Mouse (Mus musculus) megakaryocyte, embryonic 14.5 days (primary cell): Measurements from ENCODE around the gene Rbx1.

Experiments
- FLI1 ChIP-seq: IDR thresholded peaks from 2 replicates; pipeline ENCODE4 v1.6.1; 2012; ENCODE audit warnings: low read length, inconsistent platforms, mixed read lengths
- GATA1 ChIP-seq: IDR thresholded peaks from 3 replicates; pipeline ENCODE4 v1.6.1; 2012; ENCODE audit warnings: mixed read lengths, low read length, inconsistent platforms, borderline replicate concordance

GRCm38 (mm10) chr15:81523169-81523871 lies 57.2 kb downstream of the Rbx1 start:
- TF ChIP-seq FLI1 (no peak), GATA1 (no peak)
